Mouse (Mus musculus) layer of hippocampus, adult 18-20 months (tissue): Measurements from ENCODE around the gene Gm45713. TPM values are rescaled to one million over a fixed set of nuclear protein-coding genes. Genes with fewer than 3 reads are reported as not detected.

Experiments
- DNase-seq, 2 experiments: peaks; one replicate each; pipeline ENCODE4 v3.0.0; 2022; ENCODE audit warnings: low spot score in 2 of 2
- total RNA-seq, 2 experiments: library from RNA; stranded (reverse); gene quantifications; 2 replicates each; pipeline ENCODE4 v1.2.3; 2021

Gene Gm45713
- total RNA-seq, 2 experiments from 2014 or later: not detected

- no peak for DNase-seq
Observed at GRCm38 (mm10) chr7:45145460-45145859, 9.4 kb upstream of the Gm45713 start.

GRCm38 (mm10) chr7:45144368-45145174 is 8.5 kb upstream of the Gm45713 start:
- DNase-seq: no peak

GRCm38 (mm10) chr7:45141914-45142313 is 5.9 kb upstream of the Gm45713 start:
- no peak for DNase-seq

- DNase-seq: no peak
Observed at GRCm38 (mm10) chr7:45141319-45141718, 5.3 kb upstream of the Gm45713 start.

GRCm38 (mm10) chr7:45139904-45140723 is 4.1 kb upstream of the Gm45713 start:
- DNase-seq: no peak

GRCm38 (mm10) chr7:45138403-45138802 is 2.4 kb upstream of the Gm45713 start:
- no peak for DNase-seq

GRCm38 (mm10) chr7:45137171-45138006 is 1.4 kb upstream of the Gm45713 start:
- no peak for DNase-seq

- DNase-seq: no peak
Observed at GRCm38 (mm10) chr7:45135370-45135769, 661 bp downstream of the Gm45713 start.

GRCm38 (mm10) chr7:45134544-45135026 is 1.4 kb downstream of the Gm45713 start:
- DNase-seq: no peak

- DNase-seq: no peak
Observed at GRCm38 (mm10) chr7:45133446-45134159, 2.4 kb downstream of the Gm45713 start.

- no peak for DNase-seq
Observed at GRCm38 (mm10) chr7:45131850-45132249, 4.2 kb downstream of the Gm45713 start.

GRCm38 (mm10) chr7:45129776-45130512 is 6.1 kb downstream of the Gm45713 start:
- DNase-seq: no peak

GRCm38 (mm10) chr7:45129318-45129717 is 6.7 kb downstream of the Gm45713 start:
- DNase-seq: no peak

GRCm38 (mm10) chr7:45128624-45129246 is 7.3 kb downstream of the Gm45713 start, which contains the start of gene Rpl13a:
Gene Rpl13a (minus strand): TSS chr7:45128761.
- DNase-seq: peak; percentile 99 to 100

GRCm38 (mm10) chr7:45127700-45128224 is 8.3 kb downstream of the Gm45713 start:
- DNase-seq: no peak

- no peak for DNase-seq
Observed at GRCm38 (mm10) chr7:45126844-45127699, 9.0 kb downstream of the Gm45713 start.

- DNase-seq: no peak
Observed at GRCm38 (mm10) chr7:45126147-45126843, 9.7 kb downstream of the Gm45713 start.
